Mouse (Mus musculus): ENCODE measurements around the gene Suclg2. TPM values are rescaled to one million over a fixed set of nuclear protein-coding genes. Genes with fewer than 3 reads are reported as not detected.
"Not testable (repeated sequence)": the region's sequence is repeated elsewhere in the genome, so short reads cannot be mapped to it uniquely, and the experiment has no call there.

The Suclg2 gene
- polyA plus RNA-seq, 1 experiment from 2014 or later: 42.9 TPM

GRCm38 (mm10) chr6:95621821-95622220 lies 96.8 kb downstream of the Suclg2 start:
- no peaks in the 10 kb centered on the region for H3K27me3 ChIP-seq (ENCODE audit: control insufficient read depth, insufficient read depth, low read depth, low read length)
- no peak overlapping the region for H3K9ac ChIP-seq (ENCODE audit: low read depth, low read length)
- H3K4me1 ChIP-seq (ENCODE audit: control insufficient read depth, low read depth, low read length): no peaks in the 10 kb centered on the region
- H3K4me3 ChIP-seq (ENCODE audit: low read depth, low read length): no peak overlapping the region
- H3K36me3 ChIP-seq (ENCODE audit: control insufficient read depth, insufficient read depth): no peaks in the 10 kb centered on the region
- ATAC-seq (ENCODE audit: low read depth): no peak
- H3K27ac ChIP-seq (ENCODE audit: low read length): no peak overlapping the region
- 76% methylated on average over 2 of the region's 2 CpGs for WGBS (ENCODE audit: insufficient replicate concordance)
- H3K9me3 ChIP-seq (replicated peaks; ENCODE audit: control insufficient read depth, low read length): no peaks in the 10 kb centered on the region
- no peak overlapping the region for H3K4me2 ChIP-seq (ENCODE audit: low read depth, low read length)

- Histone ChIP-seq H3K4me2 (ENCODE audit: low read depth, low read length) (no peak overlapping the region), H3K36me3 (ENCODE audit: control insufficient read depth, insufficient read depth) (no peaks in the 10 kb centered on the region), H3K4me3 (ENCODE audit: low read depth, low read length) (no peak overlapping the region), H3K9me3 (replicated peaks; ENCODE audit: control insufficient read depth, low read length) (no peaks in the 10 kb centered on the region), H3K27me3 (ENCODE audit: control insufficient read depth, insufficient read depth, low read depth, low read length) (no peaks in the 10 kb centered on the region), H3K9ac (ENCODE audit: low read depth, low read length) (no peak overlapping the region), H3K27ac (ENCODE audit: low read length) (no peak overlapping the region), H3K4me1 (ENCODE audit: control insufficient read depth, low read depth, low read length) (no peaks in the 10 kb centered on the region)
- ATAC-seq (ENCODE audit: low read depth): no peak
- 41% methylated on average over 4 of the region's 4 CpGs for WGBS (ENCODE audit: insufficient replicate concordance)
Observed at GRCm38 (mm10) chr6:95620804-95621203, 97.8 kb downstream of the Suclg2 start.

GRCm38 (mm10) chr6:95619817-95620216 lies 98.8 kb downstream of the Suclg2 start:
- no peak for ATAC-seq (ENCODE audit: low read depth)
- Histone ChIP-seq H3K4me1 (ENCODE audit: control insufficient read depth, low read depth, low read length) (no peaks in the 10 kb centered on the region), H3K36me3 (ENCODE audit: control insufficient read depth, insufficient read depth) (no peaks in the 10 kb centered on the region), H3K4me2 (ENCODE audit: low read depth, low read length) (no peak overlapping the region), H3K4me3 (ENCODE audit: low read depth, low read length) (no peak overlapping the region), H3K27me3 (ENCODE audit: control insufficient read depth, insufficient read depth, low read depth, low read length) (no peaks in the 10 kb centered on the region), H3K27ac (ENCODE audit: low read length) (no peak overlapping the region), H3K9me3 (replicated peaks; ENCODE audit: control insufficient read depth, low read length) (no peaks in the 10 kb centered on the region), H3K9ac (ENCODE audit: low read depth, low read length) (no peak overlapping the region)

GRCm38 (mm10) chr6:95618434-95618833 lies 100.2 kb downstream of the Suclg2 start:
- Histone ChIP-seq H3K4me1 (ENCODE audit: control insufficient read depth, low read depth, low read length) (no peaks in the 10 kb centered on the region; the same call in 1 of the 2 replicates), H3K4me3 (ENCODE audit: low read depth, low read length) (no peak overlapping the region), H3K27me3 (ENCODE audit: control insufficient read depth, insufficient read depth, low read depth, low read length) (no peaks in the 10 kb centered on the region), H3K9ac (ENCODE audit: low read depth, low read length) (no peak overlapping the region), H3K27ac (ENCODE audit: low read length) (no peak overlapping the region), H3K9me3 (replicated peaks; ENCODE audit: control insufficient read depth, low read length) (no peaks in the 10 kb centered on the region), H3K4me2 (ENCODE audit: low read depth, low read length) (no peak overlapping the region), H3K36me3 (ENCODE audit: control insufficient read depth, insufficient read depth) (no peaks in the 10 kb centered on the region)
- ATAC-seq (ENCODE audit: low read depth): no peak
- 59% methylated on average over 4 of the region's 4 CpGs for WGBS (ENCODE audit: insufficient replicate concordance)

- no peak overlapping the region for H3K9ac ChIP-seq (ENCODE audit: low read depth, low read length)
- H3K4me2 ChIP-seq (ENCODE audit: low read depth, low read length): no peak overlapping the region
- H3K4me1 ChIP-seq (ENCODE audit: control insufficient read depth, low read depth, low read length): no peaks in the 10 kb centered on the region; the same call in 1 of the 2 replicates
- H3K4me3 ChIP-seq (ENCODE audit: low read depth, low read length): no peak overlapping the region
- WGBS (ENCODE audit: insufficient replicate concordance): 57% methylated on average over 3 of the region's 3 CpGs
- no peaks in the 10 kb centered on the region for H3K27me3 ChIP-seq (ENCODE audit: control insufficient read depth, insufficient read depth, low read depth, low read length)
- no peaks in the 10 kb centered on the region for H3K36me3 ChIP-seq (ENCODE audit: control insufficient read depth, insufficient read depth)
- no peak overlapping the region for H3K27ac ChIP-seq (ENCODE audit: low read length)
- no peak for ATAC-seq (ENCODE audit: low read depth)
- no peaks in the 10 kb centered on the region for H3K9me3 ChIP-seq (replicated peaks; ENCODE audit: control insufficient read depth, low read length)
Observed at GRCm38 (mm10) chr6:95613228-95613627, 105.4 kb downstream of the Suclg2 start.

GRCm38 (mm10) chr6:95612412-95613022 lies 106.1 kb downstream of the Suclg2 start:
- 0 out of 2 replicates have a peak, but pooled peaks have one; percentile 33 for ATAC-seq (ENCODE audit: low read depth)
- Histone ChIP-seq H3K27me3 (ENCODE audit: control insufficient read depth, insufficient read depth, low read depth, low read length) (no peaks in the 10 kb centered on the region), H3K4me2 (ENCODE audit: low read depth, low read length) (no peak overlapping the region), H3K27ac (ENCODE audit: low read length) (no peak overlapping the region), H3K36me3 (ENCODE audit: control insufficient read depth, insufficient read depth) (no peaks in the 10 kb centered on the region), H3K9ac (ENCODE audit: low read depth, low read length) (no peak overlapping the region), H3K4me1 (ENCODE audit: control insufficient read depth, low read depth, low read length) (no peaks in the 10 kb centered on the region; the same call in 1 of the 2 replicates), H3K4me3 (ENCODE audit: low read depth, low read length) (no peak overlapping the region), H3K9me3 (replicated peaks; ENCODE audit: control insufficient read depth, low read length) (no peaks in the 10 kb centered on the region)
- WGBS (ENCODE audit: insufficient replicate concordance): 64% methylated on average over 3 of the region's 3 CpGs

GRCm38 (mm10) chr6:95611059-95611458 lies 107.5 kb downstream of the Suclg2 start:
- no peak overlapping the region for H3K4me2 ChIP-seq (ENCODE audit: low read depth, low read length)
- no peaks in the 10 kb centered on the region; the same call in 1 of the 2 replicates for H3K4me1 ChIP-seq (ENCODE audit: control insufficient read depth, low read depth, low read length)
- no peak overlapping the region for H3K4me3 ChIP-seq (ENCODE audit: low read depth, low read length)
- no peak overlapping the region for H3K9ac ChIP-seq (ENCODE audit: low read depth, low read length)
- 41% methylated on average over 3 of the region's 3 CpGs for WGBS (ENCODE audit: insufficient replicate concordance)
- H3K36me3 ChIP-seq (ENCODE audit: control insufficient read depth, insufficient read depth): no peaks in the 10 kb centered on the region
- no peaks in the 10 kb centered on the region for H3K27me3 ChIP-seq (ENCODE audit: control insufficient read depth, insufficient read depth, low read depth, low read length)
- ATAC-seq (ENCODE audit: low read depth): no peak
- H3K9me3 ChIP-seq (replicated peaks; ENCODE audit: control insufficient read depth, low read length): no peaks in the 10 kb centered on the region
- no peak overlapping the region for H3K27ac ChIP-seq (ENCODE audit: low read length)

GRCm38 (mm10) chr6:95608123-95608522 lies 110.5 kb downstream of the Suclg2 start:
- no peaks in the 10 kb centered on the region for H3K36me3 ChIP-seq (ENCODE audit: control insufficient read depth, insufficient read depth)
- H3K4me1 ChIP-seq (ENCODE audit: control insufficient read depth, low read depth, low read length): no peaks in the 10 kb centered on the region; the same call in 1 of the 2 replicates
- no peaks in the 10 kb centered on the region for H3K9me3 ChIP-seq (replicated peaks; ENCODE audit: control insufficient read depth, low read length)
- H3K27ac ChIP-seq (ENCODE audit: low read length): 0 out of 2 replicates have a peak overlapping the region, but pooled peaks have one; percentile 50
- no peak overlapping the region for H3K4me2 ChIP-seq (ENCODE audit: low read depth, low read length)
- no peak overlapping the region for H3K9ac ChIP-seq (ENCODE audit: low read depth, low read length)
- 57% methylated on average over 3 of the region's 3 CpGs for WGBS (ENCODE audit: insufficient replicate concordance)
- no peaks in the 10 kb centered on the region for H3K27me3 ChIP-seq (ENCODE audit: control insufficient read depth, insufficient read depth, low read depth, low read length)
- no peak overlapping the region for H3K4me3 ChIP-seq (ENCODE audit: low read depth, low read length)
- ATAC-seq (ENCODE audit: low read depth): peak; percentile 85

GRCm38 (mm10) chr6:95600731-95601130 lies 117.9 kb downstream of the Suclg2 start:
- H3K27me3 ChIP-seq (ENCODE audit: control insufficient read depth, insufficient read depth, low read depth, low read length); H3K27ac ChIP-seq (ENCODE audit: low read length); ATAC-seq (ENCODE audit: low read depth); H3K4me2 ChIP-seq (ENCODE audit: low read depth, low read length); H3K4me1 ChIP-seq (ENCODE audit: control insufficient read depth, low read depth, low read length); H3K36me3 ChIP-seq (ENCODE audit: control insufficient read depth, insufficient read depth); H3K4me3 ChIP-seq (ENCODE audit: low read depth, low read length); H3K9me3 ChIP-seq (replicated peaks; ENCODE audit: control insufficient read depth, low read length); H3K9ac ChIP-seq (ENCODE audit: low read depth, low read length): not testable (repeated sequence)
- WGBS (ENCODE audit: insufficient replicate concordance): 80% methylated on average over 8 of the region's 8 CpGs

All from liver, embryonic 16.5 days (tissue).